Mouse (Mus musculus) spleen, adult 2 months (tissue): ENCODE data around the gene Slc12a8.

ENCODE experiments used
- CTCF ChIP-seq: fragments of 200-500 bp; IDR thresholded peaks from 2 replicates; pipeline ENCODE4 v1.5.1; 2011; ENCODE audit warnings: mild to moderate bottlenecking, inconsistent platforms; ENCODE audit not compliant: insufficient read depth, insufficient read length, insufficient replicate concordance; ENCODE audit errors: extremely low read depth
- POLR2A ChIP-seq: fragments of 200-500 bp; IDR thresholded peaks from 2 replicates; pipeline ENCODE4 v1.6.1; 2011; ENCODE audit warnings: low read depth, low read length, inconsistent platforms

DNA sequence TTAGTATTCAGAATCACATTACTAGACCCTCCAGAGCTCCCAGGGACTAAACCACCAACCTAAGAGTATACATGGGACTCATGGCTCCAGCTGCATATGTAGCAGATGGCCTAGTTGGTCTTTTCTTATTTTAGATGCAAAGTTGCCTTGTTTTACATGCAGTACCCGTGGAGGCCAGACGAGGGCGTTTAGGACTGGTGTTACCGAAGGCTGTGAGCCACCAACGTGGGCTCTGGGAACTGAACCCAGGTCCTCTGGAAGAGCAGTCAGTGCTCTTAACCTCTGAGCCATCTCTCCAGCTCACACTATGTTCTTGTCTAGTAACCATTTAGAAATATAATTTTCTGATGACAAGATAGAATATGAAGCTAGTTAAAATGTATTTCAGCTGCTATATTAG is 83.1 kb downstream of the Slc12a8 start:
- TF ChIP-seq CTCF (peak; percentile 37; the same call in 1 of the 2 replicates), POLR2A (no peak)
